ENCODE assay signal across 9 mouse cellular contexts in the genomic region with DNA sequence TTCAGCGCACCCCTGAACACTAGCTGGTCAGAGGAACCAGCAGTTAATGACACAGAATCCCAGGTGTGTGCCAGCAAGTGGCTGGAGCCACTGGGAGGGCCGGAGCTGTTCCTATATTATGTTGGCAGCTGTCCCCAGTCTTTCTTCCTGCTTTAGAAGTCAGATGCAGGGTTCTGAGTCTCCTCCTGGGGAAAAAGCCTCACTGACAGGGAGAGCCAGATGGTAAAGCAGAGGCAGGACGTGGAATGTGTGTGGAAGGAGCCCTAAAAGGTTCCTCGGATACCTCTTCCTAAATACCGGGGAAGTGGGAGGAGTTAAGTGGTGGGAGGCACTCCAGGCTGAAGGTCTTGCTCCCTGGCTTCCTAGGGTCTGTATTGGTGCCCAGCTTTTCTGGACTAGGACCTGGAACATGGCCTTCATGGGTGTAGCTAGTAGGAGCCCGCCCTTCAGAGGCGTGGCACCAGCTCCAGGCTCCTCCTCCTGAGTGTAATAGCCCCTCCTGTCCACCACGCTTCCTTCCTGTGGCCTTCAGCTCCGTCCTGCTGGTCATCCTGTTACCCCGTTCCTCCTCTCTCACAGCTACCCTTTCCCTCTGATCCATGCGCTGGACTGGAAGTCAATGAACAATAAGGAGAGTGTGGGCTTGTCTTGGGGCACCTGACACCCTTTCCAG. TPM values are rescaled to one million over a fixed set of nuclear protein-coding genes. Genes with fewer than 3 reads are reported as not detected.
DNase-seq lines count a peak whose midpoint lies in the region; ATAC-seq and TF ChIP-seq lines count a peak whose summit lies in the region.
"Had no signal": no experiment of that assay in that cellular context is flagged by ENCODE, and none has a peak within 500 bp of the region (broad histone marks: within the 10 kb centered on the region; RNA-seq: fewer than 3 reads in every experiment).

No protein-coding gene starts in this region.

- H3K36me3 ChIP-seq in neural tube, embryonic 12.5 days = no peaks in the 10 kb centered on the region
- no peaks in the 10 kb centered on the region for H3K36me3 ChIP-seq in neural tube, embryonic 15.5 days
- H3K36me3 ChIP-seq in heart, embryonic 15.5 days = no peaks in the 10 kb centered on the region
- no peaks in the 10 kb centered on the region for H3K36me3 ChIP-seq in limb, embryonic 14.5 days (ENCODE audit: control insufficient read depth, insufficient read depth, low read length)
- no peaks in the 10 kb centered on the region for H3K36me3 ChIP-seq in hindbrain, embryonic 14.5 days (replicated peaks; ENCODE audit: control insufficient read depth, insufficient read depth)
- H3K36me3 ChIP-seq: G1E had no signal

- no peak overlapping the region for H3K27ac ChIP-seq in neural tube, embryonic 12.5 days
- no peak overlapping the region for H3K27ac ChIP-seq in neural tube, embryonic 15.5 days (replicated peaks)
- H3K27ac ChIP-seq in heart, embryonic 15.5 days = peak overlapping the region; percentile 2
- no peak overlapping the region for H3K27ac ChIP-seq in limb, embryonic 14.5 days (replicated peaks; ENCODE audit: low read depth, low read length)
- no peak overlapping the region for H3K27ac ChIP-seq in hindbrain, embryonic 14.5 days

- H3K27me3 ChIP-seq in neural tube, embryonic 12.5 days (replicated peaks) = no peaks in the 10 kb centered on the region
- H3K27me3 ChIP-seq in neural tube, embryonic 15.5 days (replicated peaks) = no peaks in the 10 kb centered on the region
- no peaks in the 10 kb centered on the region for H3K27me3 ChIP-seq in heart, embryonic 15.5 days
- no peaks in the 10 kb centered on the region for H3K27me3 ChIP-seq in limb, embryonic 14.5 days (ENCODE audit: control insufficient read depth, insufficient read depth, low read length)
- no peaks in the 10 kb centered on the region for H3K27me3 ChIP-seq in hindbrain, embryonic 14.5 days (ENCODE audit: control insufficient read depth, insufficient read depth, low read length)

- no peak for TF ChIP-seq POLR2A in limb, embryonic 14.5 days (IDR thresholded peaks at IDR 0.05; ENCODE audit: borderline replicate concordance, extremely low read depth, insufficient read depth, insufficient read length)

- intact Hi-C loops in left cerebral cortex, postnatal 36 days (cut with DNase I) = no loop called here

- no peak overlapping the region for H3K9ac ChIP-seq in neural tube, embryonic 12.5 days
- no peak overlapping the region for H3K9ac ChIP-seq in neural tube, embryonic 15.5 days (replicated peaks)
- H3K9ac ChIP-seq in heart, embryonic 15.5 days = no peak overlapping the region
- H3K9ac ChIP-seq in limb, embryonic 14.5 days (ENCODE audit: low read depth, low read length, severe bottlenecking) = no peak overlapping the region
- H3K9ac ChIP-seq in hindbrain, embryonic 14.5 days = no peak overlapping the region

- 61% methylated on average over 11 of the region's 11 CpGs for WGBS in neural tube, embryonic 12.5 days
- 61% methylated on average over 11 of the region's 11 CpGs for WGBS in neural tube, embryonic 15.5 days
- 64% methylated on average over 11 of the region's 11 CpGs for WGBS in heart, embryonic 15.5 days
- 55% methylated on average over 9 of the region's 11 CpGs for WGBS in limb, embryonic 14.5 days
- 62% methylated on average over 11 of the region's 11 CpGs for WGBS in hindbrain, embryonic 14.5 days

- no peak overlapping the region for H3K4me3 ChIP-seq in neural tube, embryonic 12.5 days
- no peak overlapping the region for H3K4me3 ChIP-seq in neural tube, embryonic 15.5 days (replicated peaks)
- H3K4me3 ChIP-seq in heart, embryonic 15.5 days = no peak overlapping the region
- no peak overlapping the region for H3K4me3 ChIP-seq in limb, embryonic 14.5 days (replicated peaks; ENCODE audit: low read length)
- no peak overlapping the region for H3K4me3 ChIP-seq in hindbrain, embryonic 14.5 days (replicated peaks; ENCODE audit: low read length)

- H3K4me2 ChIP-seq in neural tube, embryonic 12.5 days (replicated peaks) = no peak overlapping the region
- no peak overlapping the region for H3K4me2 ChIP-seq in neural tube, embryonic 15.5 days
- H3K4me2 ChIP-seq in heart, embryonic 15.5 days = no peak overlapping the region
- no peak overlapping the region for H3K4me2 ChIP-seq in limb, embryonic 14.5 days (replicated peaks; ENCODE audit: low read depth, low read length, severe bottlenecking)
- no peak overlapping the region for H3K4me2 ChIP-seq in hindbrain, embryonic 14.5 days (replicated peaks)

- no peaks in the 10 kb centered on the region for H3K9me3 ChIP-seq in neural tube, embryonic 12.5 days
- no peaks in the 10 kb centered on the region for H3K9me3 ChIP-seq in neural tube, embryonic 15.5 days (replicated peaks)
- no peaks in the 10 kb centered on the region for H3K9me3 ChIP-seq in heart, embryonic 15.5 days (replicated peaks)
- H3K9me3 ChIP-seq in limb, embryonic 14.5 days (ENCODE audit: control insufficient read depth, low read length) = no peaks in the 10 kb centered on the region
- H3K9me3 ChIP-seq in hindbrain, embryonic 14.5 days (ENCODE audit: control insufficient read depth, low read length) = no peaks in the 10 kb centered on the region
- H3K9me3 ChIP-seq: G1E had no signal

- H3K4me1 ChIP-seq in neural tube, embryonic 12.5 days = peaks cover 6% of the 10 kb centered on the region
- peaks cover 18% of the 10 kb centered on the region for H3K4me1 ChIP-seq in neural tube, embryonic 15.5 days
- peaks cover 48% of the 10 kb centered on the region for H3K4me1 ChIP-seq in heart, embryonic 15.5 days (replicated peaks)
- peaks cover 36% of the 10 kb centered on the region for H3K4me1 ChIP-seq in limb, embryonic 14.5 days (ENCODE audit: control insufficient read depth, insufficient read depth, low read length)
- peaks cover 12% of the 10 kb centered on the region; the same call in 1 of the 2 replicates for H3K4me1 ChIP-seq in hindbrain, embryonic 14.5 days (replicated peaks; ENCODE audit: control insufficient read depth, insufficient read depth, low read length)

- ATAC-seq in neural tube, embryonic 12.5 days (ENCODE audit: low FRiP score, low read depth) = peak; percentile 33; the same call in 1 of the 2 replicates
- no peak for ATAC-seq in neural tube, embryonic 15.5 days (ENCODE audit: low FRiP score)
- ATAC-seq in heart, embryonic 15.5 days (replicated peaks; ENCODE audit: insufficient number of reproducible peaks, insufficient read depth, low FRiP score, low read depth) = peak; percentile 48; the same call in 1 of the 2 replicates
- ATAC-seq in limb, embryonic 14.5 days (ENCODE audit: low FRiP score, low read depth) = no peak
- peak; percentile 67 for ATAC-seq in monocyte, adult 5-6 weeks (replicated peaks; ENCODE audit: insufficient number of reproducible peaks, low FRiP score, low TSS enrichment, poor library complexity, severe bottlenecking)
- no peak for ATAC-seq in hindbrain, embryonic 14.5 days (ENCODE audit: low FRiP score)

- peak; percentile 18 for DNase-seq in limb, embryonic 14.5 days (ENCODE audit: low spot score)
- DNase-seq in left cerebral cortex, postnatal 36 days (ENCODE audit: low spot score in 2 of 2) = no peak
- no peak for DNase-seq in left cerebral cortex, adult 9 months (ENCODE audit: low spot score in 2 of 2)
- DNase-seq in hindbrain, embryonic 14.5 days (ENCODE audit: low spot score) = no peak

RNA-seq across cellular contexts. Expression of a gene that starts 25.3 kb away (rescaled TPM):
- 17.7 and 18.3 TPM in 2 replicates for polyA plus RNA-seq in neural tube, embryonic 12.5 days (2016; fragmentation: Nextera tagmentation; extraction: Ambion mirVana)
- polyA plus RNA-seq in neural tube, embryonic 15.5 days (2015; fragmentation: Nextera tagmentation; extraction: Ambion mirVana) = 32.1 and 33.5 TPM in 2 replicates
- polyA plus RNA-seq in heart, embryonic 15.5 days (2015; fragmentation: Nextera tagmentation; extraction: Ambion mirVana) = 11.1 and 15.3 TPM in 2 replicates
- polyA plus RNA-seq in limb, embryonic 14.5 days (2012; rRNA removed) = 16.8 and 18.5 TPM in 2 replicates
- 17.3 and 19.4 TPM in 2 replicates for polyA plus RNA-seq in limb, embryonic 14.5 days (2014; fragmentation: Nextera tagmentation; extraction: Ambion mirVana)
- 9.8 to 19.1 TPM (median 12.6 TPM) in 3 replicates for total RNA-seq in monocyte, adult 5-6 weeks (2017)
- total RNA-seq in left cerebral cortex, postnatal 36 days (2021) = 10 to 100 TPM; 60.8 to 65.6 TPM
- 38.0 and 43.3 TPM in 2 replicates for polyA plus RNA-seq in hindbrain, embryonic 14.5 days (2014; fragmentation: Nextera tagmentation; extraction: Ambion mirVana)

RNA-seq across cellular contexts. Expression of a gene that starts 33.6 kb away (rescaled TPM):
- polyA plus RNA-seq in neural tube, embryonic 12.5 days (2016; fragmentation: Nextera tagmentation; extraction: Ambion mirVana) = 637 and 665 TPM in 2 replicates
- polyA plus RNA-seq in neural tube, embryonic 15.5 days (2015; fragmentation: Nextera tagmentation; extraction: Ambion mirVana) = 809 and 987 TPM in 2 replicates
- 1,223 and 1,834 TPM in 2 replicates for polyA plus RNA-seq in heart, embryonic 15.5 days (2015; fragmentation: Nextera tagmentation; extraction: Ambion mirVana)
- 162 and 174 TPM in 2 replicates for polyA plus RNA-seq in limb, embryonic 14.5 days (2012; rRNA removed)
- polyA plus RNA-seq in limb, embryonic 14.5 days (2014; fragmentation: Nextera tagmentation; extraction: Ambion mirVana) = 598 and 677 TPM in 2 replicates
- total RNA-seq in monocyte, adult 5-6 weeks (2017) = 289 to 531 TPM (median 434 TPM) in 3 replicates
- total RNA-seq in left cerebral cortex, postnatal 36 days (2021) = 100 to 1,000 TPM; 339 to 346 TPM
- 789 and 991 TPM in 2 replicates for polyA plus RNA-seq in hindbrain, embryonic 14.5 days (2014; fragmentation: Nextera tagmentation; extraction: Ambion mirVana)

RNA-seq across cellular contexts. Expression of a gene that starts 38.2 kb away (rescaled TPM):
- polyA plus RNA-seq in neural tube, embryonic 12.5 days (2016; fragmentation: Nextera tagmentation; extraction: Ambion mirVana) = 0.65 and 0.75 TPM in 2 replicates
- polyA plus RNA-seq in neural tube, embryonic 15.5 days (2015; fragmentation: Nextera tagmentation; extraction: Ambion mirVana) = 0.18 and 0.37 TPM in 2 replicates
- 0.10 and 0.36 TPM in 2 replicates for polyA plus RNA-seq in heart, embryonic 15.5 days (2015; fragmentation: Nextera tagmentation; extraction: Ambion mirVana)
- polyA plus RNA-seq in limb, embryonic 14.5 days (2012; rRNA removed) = 0.78 and 0.81 TPM in 2 replicates
- polyA plus RNA-seq in limb, embryonic 14.5 days (2014; fragmentation: Nextera tagmentation; extraction: Ambion mirVana) = 0.23 and 0.40 TPM in 2 replicates
- total RNA-seq in monocyte, adult 5-6 weeks (2017) = 0.29 TPM in 1 of 3 replicates, not detected in the others
- total RNA-seq in left cerebral cortex, postnatal 36 days (2021) = under 1 TPM in 1 of 2 experiments, not detected in 1; 0.39 TPM
- polyA plus RNA-seq in hindbrain, embryonic 14.5 days (2014; fragmentation: Nextera tagmentation; extraction: Ambion mirVana) = 0.18 and 0.48 TPM in 2 replicates
- polyA plus RNA-seq: G1E had no signal

RNA-seq across cellular contexts. Expression of a gene that starts 47.9 kb away (rescaled TPM):
- not detected in 2 replicates for polyA plus RNA-seq in neural tube, embryonic 12.5 days (2016; fragmentation: Nextera tagmentation; extraction: Ambion mirVana)
- polyA plus RNA-seq in neural tube, embryonic 15.5 days (2015; fragmentation: Nextera tagmentation; extraction: Ambion mirVana) = not detected in 2 replicates
- polyA plus RNA-seq in heart, embryonic 15.5 days (2015; fragmentation: Nextera tagmentation; extraction: Ambion mirVana) = 0.43 and 0.48 TPM in 2 replicates
- not detected in 2 replicates for polyA plus RNA-seq in limb, embryonic 14.5 days (2012; rRNA removed)
- not detected in 2 replicates for polyA plus RNA-seq in limb, embryonic 14.5 days (2014; fragmentation: Nextera tagmentation; extraction: Ambion mirVana)
- not detected in 3 replicates for total RNA-seq in monocyte, adult 5-6 weeks (2017)
- total RNA-seq in left cerebral cortex, postnatal 36 days (2021) = under 1 TPM in 1 of 2 experiments, not detected in 1; 0.32 TPM
- not detected in 2 replicates for polyA plus RNA-seq in hindbrain, embryonic 14.5 days (2014; fragmentation: Nextera tagmentation; extraction: Ambion mirVana)
- polyA plus RNA-seq: G1E had no signal

Comparison
In these comparisons a context has a peak if more than half of its experiments do, and no peak if none do; other contexts are left out.
1. ATAC-seq: peak in neural tube, embryonic 12.5 days (single experiment), heart, embryonic 15.5 days (single experiment) and monocyte, adult 5-6 weeks (single experiment); none in neural tube, embryonic 15.5 days (single experiment), limb, embryonic 14.5 days (single experiment) and hindbrain, embryonic 14.5 days (single experiment).